Mouse (Mus musculus): ENCODE measurements around the gene Donson. TPM values are rescaled to one million over a fixed set of nuclear protein-coding genes. Genes with fewer than 3 reads are reported as not detected.

The Donson gene
- total and polyA plus RNA-seq, 2 experiments from 2014 or later, result 4.9 to 5.0 TPM

DNA sequence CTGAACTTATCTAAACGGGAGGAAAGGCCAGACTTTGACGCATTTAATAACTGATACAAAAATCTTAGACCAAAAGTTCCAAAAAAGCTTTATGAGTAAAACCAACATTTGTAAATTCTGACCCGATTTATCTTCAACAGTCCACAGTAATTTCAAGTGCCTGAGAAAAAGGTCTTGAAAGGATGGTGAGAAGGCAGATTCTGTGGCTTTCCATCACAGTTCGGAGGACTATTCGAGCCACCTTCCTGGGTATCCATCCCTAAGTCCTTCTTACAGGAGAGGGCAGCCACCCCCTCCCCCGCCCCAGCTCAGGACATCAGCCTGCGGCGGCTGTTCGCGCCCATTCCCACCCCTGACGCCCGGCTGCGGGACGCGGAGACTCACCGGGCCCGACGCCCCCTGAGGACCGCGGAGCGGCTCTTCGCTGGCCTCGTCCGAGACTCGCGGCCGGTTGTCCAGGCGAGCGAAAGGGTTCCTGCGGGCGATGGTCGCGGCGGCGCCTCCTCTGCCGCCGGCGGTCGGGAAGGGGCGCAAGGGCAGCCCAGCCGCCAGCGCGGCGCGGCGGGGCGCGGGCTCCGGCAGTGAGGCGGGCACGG is 449 bp downstream of the Donson start:
- H3K4me2 ChIP-seq (ENCODE audit: low read depth, low read length), result peak overlapping the region; percentile 99
- no peaks in the 10 kb centered on the region for H3K27me3 ChIP-seq (ENCODE audit: control insufficient read depth, insufficient read depth, low read length)
- H3K36me3 ChIP-seq (replicated peaks; ENCODE audit: control insufficient read depth, insufficient read depth, low read length), result peaks cover 22% of the 10 kb centered on the region
- peak overlapping the region; percentile 84 for H3K9ac ChIP-seq (replicated peaks; ENCODE audit: low read depth, low read length)
- peak; percentile 21; the same call in 1 of the 2 replicates for ATAC-seq (ENCODE audit: insufficient read depth, low read depth)
- H3K9me3 ChIP-seq (replicated peaks; ENCODE audit: control insufficient read depth, low read length), result no peaks in the 10 kb centered on the region
- peak overlapping the region; percentile 93 for H3K4me3 ChIP-seq (ENCODE audit: low read depth, low read length)
- TF ChIP-seq CTCF (IDR thresholded peaks at IDR 0.05; ENCODE audit: low read depth) (no peak), EP300 (IDR thresholded peaks at IDR 0.05; ENCODE audit: low read depth) (no peak)
- peak; percentile 9 for DNase-seq (ENCODE audit: low spot score)
- peak overlapping the region; percentile 78 for H3K27ac ChIP-seq (ENCODE audit: low read depth)
- peaks cover 9% of the 10 kb centered on the region; the same call in 1 of the 2 replicates for H3K4me1 ChIP-seq (ENCODE audit: control insufficient read depth, insufficient read depth)
- WGBS, result 1% methylated on average over 46 of the region's 51 CpGs

DNA sequence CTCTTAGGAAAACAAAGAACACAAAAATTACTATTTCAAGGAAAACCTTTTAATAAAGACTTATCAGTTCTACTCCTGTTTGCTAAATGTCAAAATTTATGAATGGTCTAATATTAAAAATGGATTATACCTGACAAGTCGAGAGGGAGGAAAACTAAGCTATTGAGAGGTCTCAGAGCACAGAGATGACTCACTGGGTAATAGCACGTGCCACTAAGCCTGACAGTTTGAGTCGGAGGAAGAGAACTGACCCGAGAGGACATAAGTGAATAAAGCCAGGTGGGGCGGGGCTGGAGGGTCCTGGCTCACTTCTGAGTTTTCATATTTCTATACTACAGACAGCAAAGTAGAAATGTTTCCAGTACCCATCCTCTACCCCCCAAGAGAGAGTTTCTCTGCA is 2.2 kb downstream of the Donson start:
- DNase-seq (ENCODE audit: low spot score) (no peak), ATAC-seq (ENCODE audit: insufficient read depth, low read depth) (no peak)
- no peak overlapping the region for H3K4me2 ChIP-seq (ENCODE audit: low read depth, low read length)
- peaks cover 36% of the 10 kb centered on the region for H3K36me3 ChIP-seq (replicated peaks; ENCODE audit: control insufficient read depth, insufficient read depth, low read length)
- H3K27me3 ChIP-seq (ENCODE audit: control insufficient read depth, insufficient read depth, low read length), result no peaks in the 10 kb centered on the region
- H3K27ac ChIP-seq (ENCODE audit: low read depth), result no peak overlapping the region
- H3K4me1 ChIP-seq (ENCODE audit: control insufficient read depth, insufficient read depth), result peaks cover 9% of the 10 kb centered on the region; the same call in 1 of the 2 replicates
- H3K9me3 ChIP-seq (replicated peaks; ENCODE audit: control insufficient read depth, low read length), result no peaks in the 10 kb centered on the region
- H3K9ac ChIP-seq (replicated peaks; ENCODE audit: low read depth, low read length), result no peak overlapping the region
- 75% methylated on average over 5 of the region's 5 CpGs for WGBS
- no peak for TF ChIP-seq EP300 (IDR thresholded peaks at IDR 0.05; ENCODE audit: low read depth)
- H3K4me3 ChIP-seq (ENCODE audit: low read depth, low read length), result no peak overlapping the region

DNA sequence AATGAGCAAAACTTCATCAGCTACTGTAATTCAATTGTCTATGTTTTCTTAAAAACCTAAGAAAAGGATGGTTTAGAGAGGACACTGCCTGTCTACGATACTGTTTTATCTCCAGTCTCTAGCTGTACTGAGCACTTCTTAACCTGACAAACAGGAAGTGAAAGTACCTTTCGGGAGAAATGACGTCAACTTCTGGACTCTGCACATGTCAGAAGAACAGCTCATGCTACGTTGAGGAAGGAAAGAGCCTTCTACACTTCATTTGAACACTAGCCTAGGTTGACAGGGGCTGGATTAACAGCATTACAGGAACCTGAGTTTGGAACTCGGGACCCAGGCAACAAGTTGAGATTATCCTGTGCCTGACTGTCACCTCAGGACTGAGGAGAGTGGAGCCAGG is 3.0 kb downstream of the Donson start:
- no peak for DNase-seq (ENCODE audit: low spot score)
- no peak for ATAC-seq (ENCODE audit: insufficient read depth, low read depth)
- Histone ChIP-seq H3K9me3 (replicated peaks; ENCODE audit: control insufficient read depth, low read length) (no peaks in the 10 kb centered on the region), H3K4me3 (ENCODE audit: low read depth, low read length) (no peak overlapping the region), H3K27ac (ENCODE audit: low read depth) (no peak overlapping the region), H3K4me1 (ENCODE audit: control insufficient read depth, insufficient read depth) (peaks cover 9% of the 10 kb centered on the region; the same call in 1 of the 2 replicates), H3K36me3 (replicated peaks; ENCODE audit: control insufficient read depth, insufficient read depth, low read length) (peaks cover 36% of the 10 kb centered on the region), H3K4me2 (ENCODE audit: low read depth, low read length) (no peak overlapping the region), H3K9ac (replicated peaks; ENCODE audit: low read depth, low read length) (no peak overlapping the region), H3K27me3 (ENCODE audit: control insufficient read depth, insufficient read depth, low read length) (no peaks in the 10 kb centered on the region)
- WGBS, result 72% methylated on average over 5 of the region's 5 CpGs
- no peak for TF ChIP-seq EP300 (IDR thresholded peaks at IDR 0.05; ENCODE audit: low read depth)
- TF ChIP-seq CTCF (IDR thresholded peaks at IDR 0.05; ENCODE audit: low read depth), result no peak

DNA sequence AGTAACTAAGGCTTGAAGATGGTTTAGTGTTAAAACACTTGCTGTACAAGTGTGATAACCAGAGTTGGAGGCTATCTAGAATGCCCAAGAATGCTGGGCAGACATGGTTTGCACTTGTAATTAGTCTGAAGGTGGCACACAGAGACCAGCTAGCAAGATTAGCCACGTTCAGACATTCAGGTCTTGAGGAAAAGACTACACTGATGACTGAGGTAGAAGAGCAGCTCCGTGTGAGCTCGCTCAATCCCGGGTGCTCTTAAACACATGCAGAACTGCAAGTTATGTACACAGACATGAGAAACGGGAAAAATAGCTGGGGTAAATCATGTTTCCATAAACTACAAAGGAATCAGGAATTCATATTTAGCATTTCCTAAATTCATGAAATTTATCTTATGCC is 7.9 kb downstream of the Donson start:
- peaks cover 71% of the 10 kb centered on the region for H3K36me3 ChIP-seq (replicated peaks; ENCODE audit: control insufficient read depth, insufficient read depth, low read length)
- no peak for DNase-seq (ENCODE audit: low spot score)
- 70% methylated on average over 5 of the region's 5 CpGs for WGBS

DNA sequence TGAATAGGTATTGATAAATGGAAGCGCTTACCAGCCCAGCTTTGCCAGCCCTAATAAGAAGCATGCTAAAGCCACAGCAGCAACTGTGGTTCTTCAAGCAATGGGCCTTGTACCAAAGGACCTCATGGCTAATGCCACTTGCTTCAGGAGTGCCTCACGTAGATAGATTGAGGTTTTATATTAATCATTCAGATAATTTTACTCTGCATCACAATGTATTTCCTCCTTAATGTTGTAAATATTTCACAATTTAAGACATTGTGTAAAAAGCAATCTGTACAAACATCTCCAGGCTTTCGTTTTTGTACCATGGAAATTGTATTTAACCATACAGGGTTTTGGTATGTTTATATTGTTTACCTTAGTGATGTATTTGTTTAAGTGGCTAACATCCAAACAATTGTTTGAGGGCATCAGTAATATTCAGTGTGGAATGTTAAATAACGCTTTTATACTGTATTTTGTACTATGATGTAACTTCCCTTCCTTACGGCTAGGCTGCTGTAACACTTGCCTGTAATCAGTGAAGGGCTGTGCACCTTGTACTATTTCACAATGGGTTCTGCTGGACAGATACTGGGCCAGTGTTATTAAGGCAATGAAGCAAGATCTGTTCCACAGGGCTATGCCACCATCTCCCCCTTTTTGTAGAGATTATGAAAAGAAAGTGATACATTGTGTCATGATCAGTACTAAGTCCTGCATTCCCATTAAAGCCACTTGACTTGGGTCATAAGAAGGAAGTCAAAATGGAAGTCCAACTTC is 10.2 kb downstream of the Donson start:
- TF ChIP-seq EP300 (IDR thresholded peaks at IDR 0.05; ENCODE audit: low read depth), result no peak
- no peak for TF ChIP-seq CTCF (IDR thresholded peaks at IDR 0.05; ENCODE audit: low read depth)
- DNase-seq (ENCODE audit: low spot score), result no peak
- peaks cover 73% of the 10 kb centered on the region for H3K36me3 ChIP-seq (replicated peaks; ENCODE audit: control insufficient read depth, insufficient read depth, low read length)
- no peaks in the 10 kb centered on the region for H3K27me3 ChIP-seq (ENCODE audit: control insufficient read depth, insufficient read depth, low read length)
- H3K4me1 ChIP-seq (ENCODE audit: control insufficient read depth, insufficient read depth), result no peaks in the 10 kb centered on the region
- H3K27ac ChIP-seq (ENCODE audit: low read depth), result no peak overlapping the region
- WGBS, result 81% methylated on average over 5 of the region's 5 CpGs
- no peak overlapping the region for H3K4me2 ChIP-seq (ENCODE audit: low read depth, low read length)
- H3K9ac ChIP-seq (replicated peaks; ENCODE audit: low read depth, low read length), result no peak overlapping the region
- ATAC-seq (ENCODE audit: insufficient read depth, low read depth), result no peak
- H3K9me3 ChIP-seq (replicated peaks; ENCODE audit: control insufficient read depth, low read length), result no peaks in the 10 kb centered on the region
- no peak overlapping the region for H3K4me3 ChIP-seq (ENCODE audit: low read depth, low read length)

More for the DNA sequence above, 7.9 kb downstream of the Donson start:
- H3K4me1 ChIP-seq (ENCODE audit: control insufficient read depth, insufficient read depth), result no peaks in the 10 kb centered on the region
- H3K4me3 ChIP-seq (ENCODE audit: low read depth, low read length), result no peak overlapping the region
- no peak overlapping the region for H3K4me2 ChIP-seq (ENCODE audit: low read depth, low read length)
- H3K9ac ChIP-seq (replicated peaks; ENCODE audit: low read depth, low read length), result no peak overlapping the region
- no peak for TF ChIP-seq CTCF (IDR thresholded peaks at IDR 0.05; ENCODE audit: low read depth)
- TF ChIP-seq EP300 (IDR thresholded peaks at IDR 0.05; ENCODE audit: low read depth), result no peak
- no peaks in the 10 kb centered on the region for H3K27me3 ChIP-seq (ENCODE audit: control insufficient read depth, insufficient read depth, low read length)
- no peaks in the 10 kb centered on the region for H3K9me3 ChIP-seq (replicated peaks; ENCODE audit: control insufficient read depth, low read length)
- no peak for ATAC-seq (ENCODE audit: insufficient read depth, low read depth)
- no peak overlapping the region for H3K27ac ChIP-seq (ENCODE audit: low read depth)

Measured in heart, postnatal 0 days (tissue).